ENCODE assay signal across 12 mouse cellular contexts in genomic region chr14:60770594-60770993, GRCm38 (mm10). TPM values are rescaled to one million over a fixed set of nuclear protein-coding genes. Genes with fewer than 3 reads are reported as not detected.
DNase-seq lines count a peak whose midpoint lies in the region; ATAC-seq lines count a peak whose summit lies in the region.
"Had no signal": no experiment of that assay in that cellular context is flagged by ENCODE, and none has a peak within 500 bp of the region (broad histone marks: within the 10 kb centered on the region; RNA-seq: fewer than 3 reads in every experiment).

No protein-coding gene starts in this region.

- no peak overlapping the region for H3K27ac ChIP-seq in heart, embryonic 13.5 days (replicated peaks)
- H3K27ac ChIP-seq in midbrain, embryonic 12.5 days (replicated peaks), result no peak overlapping the region
- H3K27ac ChIP-seq in midbrain, embryonic 10.5 days (replicated peaks), result no peak overlapping the region
- H3K27ac ChIP-seq in hindbrain, embryonic 14.5 days, result no peak overlapping the region
- H3K27ac ChIP-seq in neural tube, embryonic 14.5 days (ENCODE audit: low read depth, low read length), result no peak overlapping the region
- H3K27ac ChIP-seq: intestine, embryonic 15.5 days; limb, embryonic 15.5 days had no signal

- no peaks in the 10 kb centered on the region for H3K27me3 ChIP-seq in heart, embryonic 13.5 days (replicated peaks)
- H3K27me3 ChIP-seq in midbrain, embryonic 12.5 days, result no peaks in the 10 kb centered on the region
- no peaks in the 10 kb centered on the region for H3K27me3 ChIP-seq in midbrain, embryonic 10.5 days (ENCODE audit: low read depth, poor library complexity, severe bottlenecking)
- no peaks in the 10 kb centered on the region for H3K27me3 ChIP-seq in hindbrain, embryonic 14.5 days (ENCODE audit: control insufficient read depth, insufficient read depth, low read length)
- H3K27me3 ChIP-seq in neural tube, embryonic 14.5 days (ENCODE audit: control insufficient read depth, insufficient read depth, low read length), result no peaks in the 10 kb centered on the region
- H3K27me3 ChIP-seq: intestine, embryonic 15.5 days; limb, embryonic 15.5 days; Patski had no signal

- intact Hi-C loops in heart, postnatal 14 days (cut with DNase I), result loop anchor here (5.0 kb wide), 2 partner anchors 38 to 248 kb away; no protein-coding TSS in a partner anchor

- H3K36me3 ChIP-seq in heart, embryonic 13.5 days, result no peaks in the 10 kb centered on the region
- no peaks in the 10 kb centered on the region for H3K36me3 ChIP-seq in midbrain, embryonic 12.5 days
- no peaks in the 10 kb centered on the region for H3K36me3 ChIP-seq in midbrain, embryonic 10.5 days
- no peaks in the 10 kb centered on the region for H3K36me3 ChIP-seq in hindbrain, embryonic 14.5 days (replicated peaks; ENCODE audit: control insufficient read depth, insufficient read depth)
- H3K36me3 ChIP-seq in neural tube, embryonic 14.5 days (ENCODE audit: control insufficient read depth, insufficient read depth, low read length), result no peaks in the 10 kb centered on the region
- H3K36me3 ChIP-seq: intestine, embryonic 15.5 days; limb, embryonic 15.5 days had no signal

- ATAC-seq in heart, embryonic 13.5 days (ENCODE audit: extremely low read depth, insufficient number of reproducible peaks, low FRiP score, low TSS enrichment), result no peak
- ATAC-seq in midbrain, embryonic 12.5 days (ENCODE audit: low FRiP score, low read depth), result no peak
- peak; percentile 21 for ATAC-seq in hindbrain, embryonic 14.5 days (ENCODE audit: low FRiP score)
- peak; percentile 39; the same call in 1 of the 2 replicates for ATAC-seq in neural tube, embryonic 14.5 days (ENCODE audit: low read depth)

- 68% methylated on average over 6 of the region's 6 CpGs for WGBS in heart, embryonic 13.5 days
- 79% methylated on average over 6 of the region's 6 CpGs for WGBS in midbrain, embryonic 12.5 days
- WGBS in midbrain, embryonic 10.5 days, result 82% methylated on average over 6 of the region's 6 CpGs
- WGBS in hindbrain, embryonic 14.5 days, result 81% methylated on average over 6 of the region's 6 CpGs
- WGBS in neural tube, embryonic 14.5 days, result 75% methylated on average over 6 of the region's 6 CpGs

- no peak overlapping the region for H3K9ac ChIP-seq in heart, embryonic 13.5 days
- no peak overlapping the region for H3K9ac ChIP-seq in midbrain, embryonic 12.5 days (replicated peaks)
- H3K9ac ChIP-seq in hindbrain, embryonic 14.5 days, result peak overlapping the region; percentile 62; the same call in 1 of the 2 replicates
- H3K9ac ChIP-seq in neural tube, embryonic 14.5 days (replicated peaks; ENCODE audit: low read depth, low read length), result no peak overlapping the region
- H3K9ac ChIP-seq: limb, embryonic 15.5 days had no signal

- H3K4me1 ChIP-seq in heart, embryonic 13.5 days, result peaks cover 8% of the 10 kb centered on the region; the same call in 1 of the 2 replicates
- H3K4me1 ChIP-seq in midbrain, embryonic 12.5 days, result peaks cover 4% of the 10 kb centered on the region; the same call in 1 of the 2 replicates
- no peaks in the 10 kb centered on the region for H3K4me1 ChIP-seq in midbrain, embryonic 10.5 days
- H3K4me1 ChIP-seq in hindbrain, embryonic 14.5 days (replicated peaks; ENCODE audit: control insufficient read depth, insufficient read depth, low read length), result no peaks in the 10 kb centered on the region; the same call in 1 of the 2 replicates
- H3K4me1 ChIP-seq in neural tube, embryonic 14.5 days (ENCODE audit: control insufficient read depth, insufficient read depth, low read length), result no peaks in the 10 kb centered on the region
- H3K4me1 ChIP-seq: intestine, embryonic 15.5 days had no signal

- peak overlapping the region; percentile 66 for H3K4me2 ChIP-seq in heart, embryonic 13.5 days
- H3K4me2 ChIP-seq in midbrain, embryonic 12.5 days (replicated peaks), result peak overlapping the region; percentile 51
- H3K4me2 ChIP-seq in hindbrain, embryonic 14.5 days (replicated peaks), result peak overlapping the region; percentile 57; the same call in 1 of the 2 replicates
- no peak overlapping the region for H3K4me2 ChIP-seq in neural tube, embryonic 14.5 days (ENCODE audit: low read depth, low read length)

- H3K4me3 ChIP-seq in heart, embryonic 13.5 days, result no peak overlapping the region
- H3K4me3 ChIP-seq in midbrain, embryonic 12.5 days, result no peak overlapping the region
- no peak overlapping the region for H3K4me3 ChIP-seq in midbrain, embryonic 10.5 days
- no peak overlapping the region for H3K4me3 ChIP-seq in hindbrain, embryonic 14.5 days (replicated peaks; ENCODE audit: low read length)
- no peak overlapping the region; the same call in 1 of the 2 replicates for H3K4me3 ChIP-seq in neural tube, embryonic 14.5 days (ENCODE audit: low read depth, low read length)

- no peaks in the 10 kb centered on the region for H3K9me3 ChIP-seq in heart, embryonic 13.5 days
- H3K9me3 ChIP-seq in midbrain, embryonic 12.5 days, result no peaks in the 10 kb centered on the region
- H3K9me3 ChIP-seq in midbrain, embryonic 10.5 days (replicated peaks), result no peaks in the 10 kb centered on the region
- H3K9me3 ChIP-seq in hindbrain, embryonic 14.5 days (ENCODE audit: control insufficient read depth, low read length), result no peaks in the 10 kb centered on the region
- H3K9me3 ChIP-seq in neural tube, embryonic 14.5 days (ENCODE audit: control insufficient read depth, low read length), result no peaks in the 10 kb centered on the region
- H3K9me3 ChIP-seq: intestine, embryonic 15.5 days; limb, embryonic 15.5 days had no signal

- DNase-seq in heart, postnatal 14 days, result no peak
- DNase-seq in midbrain, embryonic 10.5 days (ENCODE audit: low spot score), result no peak
- no peak for DNase-seq in hindbrain, embryonic 14.5 days (ENCODE audit: low spot score)
- DNase-seq in testis, postnatal 10 days (ENCODE audit: low spot score), result no peak
- no peak for DNase-seq in adrenal gland, adult 2 months

RNA-seq across cellular contexts. Expression of gene C1qtnf9, which starts 2.7 kb away (rescaled TPM):
- 0.36 and 0.60 TPM in 2 replicates for polyA plus RNA-seq in heart, embryonic 13.5 days (2015; fragmentation: Nextera tagmentation; extraction: Ambion mirVana)
- 10 to 100 TPM; 42.8 to 43.8 TPM for total RNA-seq in heart, postnatal 14 days (2021)
- polyA plus RNA-seq in midbrain, embryonic 12.5 days (2016; fragmentation: Nextera tagmentation; extraction: Ambion mirVana), result 0.12 and 0.20 TPM in 2 replicates
- polyA plus RNA-seq in midbrain, embryonic 10.5 days (2016; fragmentation: Nextera tagmentation; extraction: Ambion mirVana), result 0.06 and 0.09 TPM in 2 replicates
- not detected in 2 replicates for polyA plus RNA-seq in hindbrain, embryonic 14.5 days (2014; fragmentation: Nextera tagmentation; extraction: Ambion mirVana)
- not detected in 2 replicates for polyA plus RNA-seq in neural tube, embryonic 14.5 days (2014; fragmentation: Nextera tagmentation; extraction: Ambion mirVana)
- total RNA-seq in adrenal gland, adult 2 months (2021), result 1 to 10 TPM; 3.7 to 7.1 TPM
- 1.4 and 1.8 TPM in 2 replicates for polyA plus RNA-seq in adrenal gland, adult 2 months (2012; rRNA removed)
- total RNA-seq: monocyte, adult 5-6 weeks had no signal
- polyA plus RNA-seq: Patski had no signal

RNA-seq across cellular contexts. Expression of gene Mipep, which starts 13.8 kb away (rescaled TPM):
- polyA plus RNA-seq in heart, embryonic 13.5 days (2015; fragmentation: Nextera tagmentation; extraction: Ambion mirVana), result 24.5 and 27.4 TPM in 2 replicates
- total RNA-seq in heart, postnatal 14 days (2021), result 10 to 100 TPM; 51.6 to 52.2 TPM
- polyA plus RNA-seq in midbrain, embryonic 12.5 days (2016; fragmentation: Nextera tagmentation; extraction: Ambion mirVana), result 22.6 and 24.1 TPM in 2 replicates
- polyA plus RNA-seq in midbrain, embryonic 10.5 days (2016; fragmentation: Nextera tagmentation; extraction: Ambion mirVana), result 21.9 and 25.4 TPM in 2 replicates
- 21.2 and 26.2 TPM in 2 replicates for polyA plus RNA-seq in hindbrain, embryonic 14.5 days (2014; fragmentation: Nextera tagmentation; extraction: Ambion mirVana)
- 19.9 and 20.4 TPM in 2 replicates for polyA plus RNA-seq in neural tube, embryonic 14.5 days (2014; fragmentation: Nextera tagmentation; extraction: Ambion mirVana)
- total RNA-seq in adrenal gland, adult 2 months (2021), result 10 to 100 TPM; 41.4 to 44.4 TPM
- polyA plus RNA-seq in adrenal gland, adult 2 months (2012; rRNA removed), result 20.0 and 28.9 TPM in 2 replicates

Comparison
In these comparisons a context has a peak if more than half of its experiments do, and no peak if none do; other contexts are left out.
1. ATAC-seq: peak in hindbrain, embryonic 14.5 days (single experiment) and neural tube, embryonic 14.5 days (single experiment); none in heart, embryonic 13.5 days (single experiment) and midbrain, embryonic 12.5 days (single experiment).